Mouse (Mus musculus): Measurements from ENCODE around the gene Vav2.

- TF ChIP-seq POLR2A (IDR thresholded peaks at IDR 0.05; ENCODE audit: borderline replicate concordance, control insufficient read depth, low read depth, low read length) (no peak), CTCF (IDR thresholded peaks at IDR 0.05; ENCODE audit: control insufficient read depth, insufficient read depth, low read length) (no peak)
Measured at GRCm38 (mm10) chr2:27430621-27431020, 3.8 kb upstream of the Vav2 start.

Data from bone marrow, adult 2 months (tissue).